23 mouse cellular contexts compared by ENCODE assay signal in genomic region chr2:9197025-9197424, GRCm38 (mm10).
DNase-seq lines count a peak whose midpoint lies in the region; ATAC-seq and TF ChIP-seq lines count a peak whose summit lies in the region.
"Had no signal": no experiment of that assay in that cellular context is flagged by ENCODE, and none has a peak within 500 bp of the region (broad histone marks: within the 10 kb centered on the region; RNA-seq: fewer than 3 reads in every experiment).

No protein-coding gene starts in this region.

- H3K4me3 ChIP-seq in lung, embryonic 14.5 days (ENCODE audit: low read depth, low read length): no peak overlapping the region
- H3K4me3 ChIP-seq in intestine, embryonic 16.5 days (ENCODE audit: low read length): no peak overlapping the region
- H3K4me3 ChIP-seq: embryonic facial prominence, embryonic 12.5 days; forebrain, embryonic 10.5 days; gastrocnemius, adult 2 months; heart, embryonic 13.5 days; hindbrain, embryonic 15.5 days had no signal

- 23% methylated on average over 3 of the region's 3 CpGs for WGBS in lung, embryonic 14.5 days
- WGBS in intestine, embryonic 16.5 days: 40% methylated on average over 3 of the region's 3 CpGs

- no peaks in the 10 kb centered on the region for H3K36me3 ChIP-seq in lung, embryonic 14.5 days (ENCODE audit: insufficient read depth)
- H3K36me3 ChIP-seq in intestine, embryonic 16.5 days (ENCODE audit: control insufficient read depth, insufficient read depth, low read length): no peaks in the 10 kb centered on the region
- H3K36me3 ChIP-seq: embryonic facial prominence, embryonic 12.5 days; forebrain, embryonic 10.5 days; G1E; heart, embryonic 13.5 days; hindbrain, embryonic 15.5 days had no signal

- no peak for TF ChIP-seq CTCF in lung, embryonic 14.5 days (IDR thresholded peaks at IDR 0.05; ENCODE audit: low read depth)

- H3K4me2 ChIP-seq in lung, embryonic 14.5 days: no peak overlapping the region
- H3K4me2 ChIP-seq in intestine, embryonic 16.5 days (ENCODE audit: low read depth, low read length): no peak overlapping the region
- H3K4me2 ChIP-seq: embryonic facial prominence, embryonic 12.5 days; heart, embryonic 13.5 days; hindbrain, embryonic 15.5 days had no signal

- H3K4me1 ChIP-seq in lung, embryonic 14.5 days (ENCODE audit: insufficient read depth): no peaks in the 10 kb centered on the region
- no peaks in the 10 kb centered on the region for H3K4me1 ChIP-seq in intestine, embryonic 16.5 days (ENCODE audit: control insufficient read depth, insufficient read depth, low read length)
- H3K4me1 ChIP-seq: embryonic facial prominence, embryonic 12.5 days; forebrain, embryonic 10.5 days; heart, embryonic 13.5 days; hindbrain, embryonic 15.5 days had no signal

- peak; percentile 83 for DNase-seq in lung, embryonic 14.5 days
- no peak for DNase-seq in lung, postnatal 4 days
- DNase-seq in lung, postnatal 25 days (ENCODE audit: low spot score): peak; percentile 1
- no peak for DNase-seq in lung, adult 18-20 months
- peak; percentile 16 for DNase-seq in MN1 (ENCODE audit: low spot score)
- peak; percentile 91 for DNase-seq in gonadal fat pad, adult 2 months (ENCODE audit: low read depth)
- DNase-seq: adrenal gland, postnatal 10 days; cerebellum, adult 11 months; cerebellum, adult 8-10 months; cerebellum, postnatal 14 days; embryo, embryonic 11 days; gastrocnemius, adult 2 months; gastrocnemius, postnatal 25 days; heart, adult 11 months; heart, postnatal 36 days had no signal

- peak; percentile 79 for ATAC-seq in lung, embryonic 14.5 days (ENCODE audit: insufficient read depth)
- no peak for ATAC-seq in intestine, embryonic 16.5 days
- ATAC-seq: CD4-positive, CD25-positive, alpha-beta regulatory T cell, adult 4 months; forebrain, embryonic 14.5 days had no signal

- H3K27ac ChIP-seq in lung, embryonic 14.5 days (ENCODE audit: low read depth): no peak overlapping the region
- no peak overlapping the region for H3K27ac ChIP-seq in intestine, embryonic 16.5 days (ENCODE audit: low read length)
- H3K27ac ChIP-seq: embryonic facial prominence, embryonic 12.5 days; forebrain, embryonic 10.5 days; gastrocnemius, adult 2 months; heart, embryonic 13.5 days; hindbrain, embryonic 15.5 days had no signal

- H3K9me3 ChIP-seq in lung, embryonic 14.5 days (ENCODE audit: low read depth, low read length): no peaks in the 10 kb centered on the region
- no peaks in the 10 kb centered on the region for H3K9me3 ChIP-seq in intestine, embryonic 16.5 days (ENCODE audit: control insufficient read depth, low read length)
- H3K9me3 ChIP-seq: embryonic facial prominence, embryonic 12.5 days; forebrain, embryonic 10.5 days; G1E; heart, embryonic 13.5 days; hindbrain, embryonic 15.5 days had no signal

- H3K27me3 ChIP-seq in lung, embryonic 14.5 days (ENCODE audit: insufficient read depth, low read length): no peaks in the 10 kb centered on the region
- H3K27me3 ChIP-seq in intestine, embryonic 16.5 days (replicated peaks; ENCODE audit: control insufficient read depth, insufficient read depth, low read length): no peaks in the 10 kb centered on the region
- H3K27me3 ChIP-seq: embryonic facial prominence, embryonic 12.5 days; heart, embryonic 13.5 days; hindbrain, embryonic 15.5 days had no signal

- H3K9ac ChIP-seq in lung, embryonic 14.5 days: no peak overlapping the region
- H3K9ac ChIP-seq in intestine, embryonic 16.5 days (ENCODE audit: low read depth, low read length): no peak overlapping the region
- H3K9ac ChIP-seq: embryonic facial prominence, embryonic 12.5 days; heart, embryonic 13.5 days; hindbrain, embryonic 15.5 days had no signal

Comparison
In these comparisons a context has a peak if more than half of its experiments do, and no peak if none do; other contexts are left out.
1. DNase-seq: peak in lung, embryonic 14.5 days (single experiment), lung, postnatal 25 days (single experiment), MN1 (single experiment) and gonadal fat pad, adult 2 months (single experiment); none in lung, postnatal 4 days (0 of 2) and lung, adult 18-20 months (0 of 2).